Mouse (Mus musculus): ENCODE measurements around the gene Tmem242. TPM values are rescaled to one million over a fixed set of nuclear protein-coding genes. Genes with fewer than 3 reads are reported as not detected.
A peak's percentile ranks its signal among the peaks of the same experiment; 100 is the strongest.

Gene Tmem242
- total and polyA plus RNA-seq, 2 experiments = 12.9 to 59.8 TPM

DNA sequence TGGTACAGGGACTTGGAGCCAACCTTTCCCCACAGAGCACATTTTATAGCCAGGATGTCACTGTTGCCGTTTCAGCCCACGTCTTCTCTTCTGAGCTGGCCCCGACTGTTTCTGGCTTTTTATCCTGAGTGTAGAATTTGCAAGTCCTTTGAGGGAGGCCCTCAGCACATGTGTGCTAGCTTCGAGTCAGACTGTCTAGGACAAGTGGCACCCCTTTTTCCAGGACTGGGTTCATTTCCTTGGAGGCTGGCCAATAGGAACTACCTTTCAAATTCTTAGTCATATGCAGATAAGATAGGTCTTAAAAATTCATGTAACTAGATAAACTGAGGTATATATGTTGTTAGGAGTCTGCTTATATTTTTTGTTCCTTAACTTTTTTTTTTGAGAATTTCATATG, 29.7 kb downstream of the Tmem242 start:
- TF ChIP-seq CTCF (IDR thresholded peaks at IDR 0.05; ENCODE audit: low read depth, low read length) = no peak
- no peak for TF ChIP-seq POLR2A (IDR thresholded peaks at IDR 0.05; ENCODE audit: extremely low read depth, insufficient read depth, low read length)
- Histone ChIP-seq H3K4me3 (ENCODE audit: insufficient read depth, low read depth, low read length) (no peak overlapping the region), H3K27me3 (ENCODE audit: control insufficient read depth, insufficient read depth, low read length) (no peaks in the 10 kb centered on the region)

DNA sequence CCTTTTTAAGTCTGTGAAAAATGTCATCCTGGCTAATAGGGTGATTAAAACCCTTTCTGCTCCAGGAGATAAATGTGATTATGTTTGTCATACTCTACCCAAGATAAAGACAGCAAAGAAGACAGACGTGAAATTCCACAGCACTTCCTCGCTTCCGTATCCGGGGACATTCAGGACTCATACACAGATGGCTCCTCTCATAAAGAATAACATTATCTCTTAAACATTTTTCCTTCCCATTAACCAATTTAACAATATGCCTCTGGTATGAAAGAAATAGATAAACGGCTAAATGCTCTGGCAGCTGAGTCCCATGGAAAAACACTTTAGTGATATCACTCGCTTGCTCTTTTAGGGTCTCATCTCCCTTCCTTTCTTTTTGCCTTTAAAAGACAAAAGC, 33.0 kb downstream of the Tmem242 start:
- Histone ChIP-seq H3K4me1 (ENCODE audit: control insufficient read depth, insufficient read depth, low read length) (no peaks in the 10 kb centered on the region), H3K27me3 (ENCODE audit: control insufficient read depth, insufficient read depth, low read length) (no peaks in the 10 kb centered on the region), H3K4me3 (ENCODE audit: insufficient read depth, low read depth, low read length) (no peak overlapping the region), H3K79me2 (ENCODE audit: control insufficient read depth, insufficient read depth, low read length) (no peaks in the 10 kb centered on the region), H3K9ac (ENCODE audit: low read depth, low read length) (no peak overlapping the region), H3K27ac (replicated peaks; ENCODE audit: insufficient read depth, low read depth, low read length) (no peak overlapping the region), H3K36me3 (ENCODE audit: control insufficient read depth, insufficient read depth, low read length) (peaks cover 2% of the 10 kb centered on the region; the same call in 1 of the 2 replicates)
- no peak for TF ChIP-seq CTCF (IDR thresholded peaks at IDR 0.05; ENCODE audit: low read depth, low read length)
- TF ChIP-seq POLR2A (IDR thresholded peaks at IDR 0.05; ENCODE audit: extremely low read depth, insufficient read depth, low read length) = no peak
- WGBS = 66% methylated on average over 6 of the region's 6 CpGs
- no peak for DNase-seq (ENCODE audit: extremely low read depth, low read depth, low spot score)

More for the DNA sequence above, 29.7 kb downstream of the Tmem242 start:
- Histone ChIP-seq H3K9ac (ENCODE audit: low read depth, low read length) (no peak overlapping the region), H3K36me3 (ENCODE audit: control insufficient read depth, insufficient read depth, low read length) (peaks cover 2% of the 10 kb centered on the region; the same call in 1 of the 2 replicates), H3K4me1 (ENCODE audit: control insufficient read depth, insufficient read depth, low read length) (peaks cover 7% of the 10 kb centered on the region; the same call in 1 of the 2 replicates), H3K27ac (replicated peaks; ENCODE audit: insufficient read depth, low read depth, low read length) (no peak overlapping the region), H3K79me2 (ENCODE audit: control insufficient read depth, insufficient read depth, low read length) (no peaks in the 10 kb centered on the region)
- WGBS = 88% methylated on average over 4 of the region's 4 CpGs
- no peak for DNase-seq (ENCODE audit: extremely low read depth, low read depth, low spot score)

DNA sequence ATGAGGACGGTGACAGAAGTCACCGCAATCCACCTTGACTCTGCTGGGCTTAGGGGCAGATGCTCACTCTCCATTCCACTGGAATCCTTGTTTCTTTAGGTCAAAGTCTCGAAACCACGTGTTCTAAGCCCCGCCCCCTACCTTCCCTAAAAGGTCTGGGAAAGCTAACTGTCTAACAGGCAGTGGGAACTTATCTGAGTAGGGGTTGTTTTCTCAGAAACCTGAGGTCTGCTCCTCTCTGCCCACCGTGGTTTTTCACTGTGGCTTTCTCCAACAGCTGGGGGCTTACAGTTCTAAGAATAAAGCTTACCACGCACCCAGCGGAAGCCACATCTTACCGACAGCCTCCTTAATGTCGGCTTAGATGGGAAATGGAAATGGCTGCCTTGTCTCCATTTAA, 33.5 kb downstream of the Tmem242 start:
- WGBS = 33% methylated on average over 10 of the region's 10 CpGs
- Histone ChIP-seq H3K4me1 (ENCODE audit: control insufficient read depth, insufficient read depth, low read length) (no peaks in the 10 kb centered on the region), H3K79me2 (ENCODE audit: control insufficient read depth, insufficient read depth, low read length) (no peaks in the 10 kb centered on the region), H3K4me3 (ENCODE audit: insufficient read depth, low read depth, low read length) (no peak overlapping the region), H3K27ac (replicated peaks; ENCODE audit: insufficient read depth, low read depth, low read length) (no peak overlapping the region), H3K27me3 (ENCODE audit: control insufficient read depth, insufficient read depth, low read length) (no peaks in the 10 kb centered on the region), H3K9ac (ENCODE audit: low read depth, low read length) (no peak overlapping the region), H3K36me3 (ENCODE audit: control insufficient read depth, insufficient read depth, low read length) (peaks cover 2% of the 10 kb centered on the region; the same call in 1 of the 2 replicates)
- no peak for DNase-seq (ENCODE audit: extremely low read depth, low read depth, low spot score)
- TF ChIP-seq CTCF (IDR thresholded peaks at IDR 0.05; ENCODE audit: low read depth, low read length) (no peak), POLR2A (IDR thresholded peaks at IDR 0.05; ENCODE audit: extremely low read depth, insufficient read depth, low read length) (no peak)

DNA sequence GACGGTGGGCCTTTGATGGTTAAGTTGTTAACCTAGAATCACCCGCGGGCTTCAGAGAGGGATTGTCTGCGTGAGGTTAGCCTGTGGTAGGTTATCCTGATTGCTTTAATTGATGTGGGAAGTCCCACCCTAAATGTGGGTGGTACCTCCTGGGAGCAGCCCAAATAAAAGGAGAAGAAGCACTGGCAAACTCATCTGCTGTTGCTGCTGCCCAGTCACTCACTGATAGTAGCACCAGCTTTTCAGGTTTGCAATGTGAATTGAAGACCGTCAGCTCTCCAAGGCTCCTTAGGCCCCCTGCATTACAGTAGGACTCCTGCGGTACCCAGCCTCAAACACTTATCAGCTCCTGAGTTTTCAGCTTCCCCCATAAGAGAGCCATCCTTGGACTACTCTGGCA, 36.2 kb downstream of the Tmem242 start:
- H3K27ac ChIP-seq (replicated peaks; ENCODE audit: insufficient read depth, low read depth, low read length) = no peak overlapping the region
- H3K36me3 ChIP-seq (ENCODE audit: control insufficient read depth, insufficient read depth, low read length) = no peaks in the 10 kb centered on the region
- TF ChIP-seq POLR2A (IDR thresholded peaks at IDR 0.05; ENCODE audit: extremely low read depth, insufficient read depth, low read length) = no peak
- no peak for TF ChIP-seq CTCF (IDR thresholded peaks at IDR 0.05; ENCODE audit: low read depth, low read length)
- DNase-seq (ENCODE audit: extremely low read depth, low read depth, low spot score) = no peak
- no peaks in the 10 kb centered on the region for H3K4me1 ChIP-seq (ENCODE audit: control insufficient read depth, insufficient read depth, low read length)
- H3K4me3 ChIP-seq (ENCODE audit: insufficient read depth, low read depth, low read length) = no peak overlapping the region
- H3K79me2 ChIP-seq (ENCODE audit: control insufficient read depth, insufficient read depth, low read length) = no peaks in the 10 kb centered on the region
- H3K27me3 ChIP-seq (ENCODE audit: control insufficient read depth, insufficient read depth, low read length) = no peaks in the 10 kb centered on the region
- WGBS = 92% methylated on average over 6 of the region's 6 CpGs
- no peak overlapping the region for H3K9ac ChIP-seq (ENCODE audit: low read depth, low read length)

DNA sequence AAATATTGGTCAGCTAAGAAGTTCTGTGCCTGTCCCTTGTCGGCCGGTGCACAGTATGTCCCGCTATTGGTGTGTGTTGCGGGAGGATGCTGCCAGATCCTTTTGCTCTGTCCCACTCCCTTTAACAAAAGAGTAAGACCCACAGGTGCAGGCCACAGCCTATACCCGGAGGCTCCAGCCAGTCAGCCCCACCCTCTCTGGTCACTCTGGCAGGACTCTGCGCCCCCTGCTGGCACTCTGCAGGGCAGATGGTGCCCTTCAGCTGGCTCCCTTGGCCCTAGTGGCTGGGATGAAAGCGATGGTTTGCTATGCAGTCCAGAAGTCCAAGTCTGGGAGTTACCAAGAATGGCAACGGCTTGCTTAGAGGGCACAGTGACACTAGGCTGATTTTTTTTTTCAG, 37.4 kb downstream of the Tmem242 start:
- H3K27me3 ChIP-seq (ENCODE audit: control insufficient read depth, insufficient read depth, low read length) = no peaks in the 10 kb centered on the region
- no peak overlapping the region for H3K9ac ChIP-seq (ENCODE audit: low read depth, low read length)
- TF ChIP-seq POLR2A (IDR thresholded peaks at IDR 0.05; ENCODE audit: extremely low read depth, insufficient read depth, low read length) (no peak), CTCF (IDR thresholded peaks at IDR 0.05; ENCODE audit: low read depth, low read length) (peak; percentile 95)
- DNase-seq (ENCODE audit: extremely low read depth, low read depth, low spot score) = peak; percentile 75
- H3K4me3 ChIP-seq (ENCODE audit: insufficient read depth, low read depth, low read length) = no peak overlapping the region
- 30% methylated on average over 8 of the region's 8 CpGs for whole genome bisulfite sequencing
- H3K4me1 ChIP-seq (ENCODE audit: control insufficient read depth, insufficient read depth, low read length) = no peaks in the 10 kb centered on the region
- H3K79me2 ChIP-seq (ENCODE audit: control insufficient read depth, insufficient read depth, low read length) = no peaks in the 10 kb centered on the region
- H3K27ac ChIP-seq (replicated peaks; ENCODE audit: insufficient read depth, low read depth, low read length) = no peak overlapping the region
- H3K36me3 ChIP-seq (ENCODE audit: control insufficient read depth, insufficient read depth, low read length) = no peaks in the 10 kb centered on the region

DNA sequence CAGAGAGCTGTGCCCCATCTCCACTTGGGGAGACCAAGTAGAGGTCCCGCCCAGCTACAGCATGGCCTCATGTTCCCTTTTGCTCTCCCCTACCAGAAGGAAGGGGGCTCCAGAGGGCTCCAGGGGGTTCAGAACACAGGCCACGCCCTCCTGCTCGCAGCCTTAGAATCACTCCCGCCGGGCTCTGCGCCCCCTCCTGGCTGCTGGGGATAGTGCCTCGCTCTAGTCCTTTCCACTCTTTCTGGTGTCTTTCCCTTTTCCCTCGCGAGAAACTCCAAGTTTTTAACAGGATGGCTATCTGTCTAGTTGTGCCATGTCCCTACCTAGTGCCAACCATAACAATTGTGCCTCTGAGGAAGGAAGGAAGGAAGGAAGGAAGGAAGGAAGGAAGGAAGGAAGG, 38.0 kb downstream of the Tmem242 start:
- no peak overlapping the region for H3K4me3 ChIP-seq (ENCODE audit: insufficient read depth, low read depth, low read length)
- 10% methylated on average over 9 of the region's 9 CpGs for WGBS
- H3K27me3 ChIP-seq (ENCODE audit: control insufficient read depth, insufficient read depth, low read length) = no peaks in the 10 kb centered on the region
- TF ChIP-seq CTCF (IDR thresholded peaks at IDR 0.05; ENCODE audit: low read depth, low read length) = peak; percentile 85
- TF ChIP-seq POLR2A (IDR thresholded peaks at IDR 0.05; ENCODE audit: extremely low read depth, insufficient read depth, low read length) = no peak
- H3K27ac ChIP-seq (replicated peaks; ENCODE audit: insufficient read depth, low read depth, low read length) = no peak overlapping the region
- H3K36me3 ChIP-seq (ENCODE audit: control insufficient read depth, insufficient read depth, low read length) = no peaks in the 10 kb centered on the region
- DNase-seq (ENCODE audit: extremely low read depth, low read depth, low spot score) = no peak
- no peaks in the 10 kb centered on the region for H3K79me2 ChIP-seq (ENCODE audit: control insufficient read depth, insufficient read depth, low read length)
- no peak overlapping the region for H3K9ac ChIP-seq (ENCODE audit: low read depth, low read length)
- H3K4me1 ChIP-seq (ENCODE audit: control insufficient read depth, insufficient read depth, low read length) = no peaks in the 10 kb centered on the region
